Mouse (Mus musculus): ENCODE data around the gene Acmsd.

DNA sequence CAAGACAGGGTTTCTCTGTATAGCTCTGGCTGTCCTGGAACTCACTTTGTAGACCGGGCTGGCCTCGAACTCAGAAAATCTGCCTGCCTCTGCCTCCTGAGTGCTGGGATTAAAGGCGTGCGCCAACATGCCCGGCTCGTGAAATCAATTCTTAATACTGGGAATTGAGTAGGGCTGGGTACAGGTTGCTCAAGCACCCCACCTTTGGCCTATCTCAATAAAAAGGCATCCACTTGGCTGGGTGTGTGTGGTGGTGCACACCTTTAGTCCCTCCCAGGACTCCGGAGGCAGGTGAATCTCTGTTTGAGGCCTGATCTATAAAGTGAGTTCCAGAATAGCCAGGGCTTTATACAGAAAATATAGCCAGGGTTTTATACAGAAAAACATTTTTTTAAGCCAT lies 79.5 kb downstream of the Acmsd start:
- TF ChIP-seq CTCF (IDR thresholded peaks at IDR 0.05; ENCODE audit: borderline replicate concordance, insufficient read depth, low read length), result no peak
- no peak for TF ChIP-seq POLR2A (IDR thresholded peaks at IDR 0.05; ENCODE audit: low read depth, low read length)

Measured in embryonic fibroblast, embryonic 13.5 days (primary cell).